Mouse (Mus musculus): ENCODE data around the gene Zfp788.
"Not testable (repeated sequence)": the region's sequence is repeated elsewhere in the genome, so short reads cannot be mapped to it uniquely, and the experiment has no call there.

The Zfp788 gene

DNA sequence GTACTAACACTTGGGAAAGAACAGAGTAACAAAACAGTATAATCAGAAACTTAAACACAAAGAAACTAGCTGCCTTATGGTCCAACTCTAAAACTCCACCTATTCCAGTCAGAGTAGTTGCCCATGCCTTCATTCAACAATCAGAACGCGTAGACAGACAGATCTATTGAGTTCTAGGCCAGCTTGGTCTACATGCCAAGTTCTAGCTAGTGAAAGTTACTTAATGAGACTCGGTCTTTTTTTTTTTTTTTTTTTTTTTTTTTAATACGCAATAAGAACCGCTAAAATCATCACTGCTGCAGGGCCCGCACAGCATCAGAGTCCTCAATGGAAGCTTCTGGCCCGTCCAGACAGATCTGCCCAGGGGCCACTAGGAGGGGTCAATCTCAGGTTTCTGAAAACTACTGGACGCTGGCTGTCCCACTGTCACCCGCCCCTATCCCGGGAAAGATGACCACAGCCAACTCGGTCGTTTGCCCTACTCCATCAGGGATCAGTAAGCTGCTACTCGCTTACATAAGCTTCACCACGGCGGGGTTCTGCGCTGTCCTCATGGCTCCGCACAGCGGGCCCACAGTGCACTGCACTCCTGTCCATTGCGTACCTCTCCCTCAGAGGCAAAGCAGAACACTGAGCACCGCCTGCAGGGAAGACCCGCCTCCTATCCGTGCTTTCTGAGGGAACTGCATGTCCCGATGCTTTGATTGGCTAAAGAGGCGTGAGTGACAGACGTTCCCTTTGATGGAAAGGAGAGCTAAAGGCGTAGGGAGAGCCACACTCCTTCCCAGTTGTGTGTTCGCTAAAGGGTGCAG is at the start of gene Zfp788:
Gene Zfp788 (plus strand): TSS at position 795 of the 812 bp plus-strand sequence.
- no peaks in the 10 kb centered on the region for H3K27me3 ChIP-seq (ENCODE audit: control insufficient read depth, insufficient read depth, low read length, poor library complexity, severe bottlenecking)
- DNase-seq (ENCODE audit: low read depth, low spot score): peak; percentile 84
- no peaks in the 10 kb centered on the region for H3K36me3 ChIP-seq (ENCODE audit: control insufficient read depth, insufficient read depth, low read length, poor library complexity, severe bottlenecking)

DNA sequence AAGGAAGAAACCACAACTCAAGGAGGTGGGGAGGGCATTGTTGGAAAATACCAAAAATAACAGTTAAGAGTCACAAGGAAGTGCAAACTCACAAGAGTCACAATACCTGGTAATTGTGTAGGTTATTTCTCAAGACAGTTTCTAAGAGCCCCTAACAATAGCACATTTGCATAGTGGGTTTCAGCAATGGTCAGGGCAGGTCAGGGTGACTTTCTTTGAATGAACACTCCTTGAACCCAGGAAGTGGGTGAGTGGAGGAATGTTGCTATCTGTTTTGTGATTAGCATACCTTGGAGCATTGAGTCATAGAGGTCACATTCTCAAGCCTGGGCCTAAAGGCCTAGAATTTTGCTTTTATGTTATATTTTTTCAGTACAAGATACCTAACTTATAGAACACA is 45.2 kb upstream of the Zfp788 start:
- not testable (repeated sequence) for H3K27me3 ChIP-seq (ENCODE audit: control insufficient read depth, insufficient read depth, low read length, poor library complexity, severe bottlenecking); H3K36me3 ChIP-seq (ENCODE audit: control insufficient read depth, insufficient read depth, low read length, poor library complexity, severe bottlenecking); DNase-seq (ENCODE audit: low read depth, low spot score)

DNA sequence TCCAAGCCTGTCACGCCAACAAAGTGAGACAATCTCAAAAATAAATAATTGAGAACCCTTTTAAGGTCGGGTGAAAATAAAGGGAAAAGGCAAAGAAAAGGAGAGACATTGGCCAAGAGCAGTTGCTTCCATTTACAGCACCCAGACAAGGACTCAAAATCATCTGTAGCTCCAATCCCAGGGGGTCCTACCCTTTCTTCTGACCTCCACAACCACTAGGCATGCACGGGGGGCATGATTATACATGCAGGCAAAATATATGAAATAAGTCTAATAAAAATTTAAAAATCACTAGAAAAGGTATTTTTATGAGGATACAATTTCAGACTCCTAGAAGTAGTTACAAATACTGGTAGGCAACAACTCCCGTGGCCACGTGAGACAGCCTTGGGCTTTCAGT is 34.4 kb upstream of the Zfp788 start:
- no peaks in the 10 kb centered on the region for H3K27me3 ChIP-seq (ENCODE audit: control insufficient read depth, insufficient read depth, low read length, poor library complexity, severe bottlenecking)
- H3K36me3 ChIP-seq (ENCODE audit: control insufficient read depth, insufficient read depth, low read length, poor library complexity, severe bottlenecking): no peaks in the 10 kb centered on the region
- no peak for DNase-seq (ENCODE audit: low read depth, low spot score)

DNA sequence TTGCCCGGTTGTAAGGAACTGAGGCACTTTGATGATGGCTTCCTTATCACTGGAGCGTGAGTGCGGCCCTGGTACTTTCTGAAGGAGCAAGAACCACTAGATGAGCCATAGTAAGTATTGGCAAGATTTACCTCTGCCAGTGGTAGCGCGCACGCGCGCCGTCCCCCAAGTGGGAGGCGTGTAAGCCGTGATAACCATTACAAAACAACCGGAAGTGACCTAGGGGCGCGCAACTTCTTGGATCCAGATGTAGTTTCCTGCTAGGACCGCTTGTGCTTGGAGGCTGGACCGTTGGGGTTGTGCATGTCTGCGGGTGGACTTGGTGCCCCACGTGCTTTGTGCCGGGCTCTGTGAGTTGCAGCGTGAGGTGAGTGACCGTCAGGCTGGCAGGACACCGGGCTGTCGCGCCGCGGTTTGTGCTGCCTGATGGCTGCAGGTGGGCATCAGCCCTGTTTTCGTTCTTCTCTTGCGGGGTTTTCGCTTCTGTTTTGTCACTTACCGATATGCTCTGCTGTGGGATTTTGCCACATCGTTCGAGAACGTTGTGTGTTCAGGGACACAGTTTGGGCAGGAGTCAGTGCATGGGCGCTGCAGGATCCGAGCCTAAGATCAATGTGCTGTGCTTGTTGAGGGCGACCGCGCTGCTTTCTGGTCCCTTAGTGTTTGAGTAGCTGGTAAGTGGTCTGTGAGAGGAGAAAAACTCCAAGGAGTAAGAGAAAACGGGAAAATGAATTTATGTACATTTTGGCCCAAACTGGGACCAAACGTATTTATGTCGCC is 33.8 kb upstream of the Zfp788 start, which contains the start of gene 2610021A01Rik:
Gene 2610021A01Rik (plus strand): TSS at position 197 of the 780 bp plus-strand sequence.
- Histone ChIP-seq H3K27me3 (ENCODE audit: control insufficient read depth, insufficient read depth, low read length, poor library complexity, severe bottlenecking) (no peaks in the 10 kb centered on the region), H3K36me3 (ENCODE audit: control insufficient read depth, insufficient read depth, low read length, poor library complexity, severe bottlenecking) (no peaks in the 10 kb centered on the region)
- DNase-seq (ENCODE audit: low read depth, low spot score): peak; percentile 91

DNA sequence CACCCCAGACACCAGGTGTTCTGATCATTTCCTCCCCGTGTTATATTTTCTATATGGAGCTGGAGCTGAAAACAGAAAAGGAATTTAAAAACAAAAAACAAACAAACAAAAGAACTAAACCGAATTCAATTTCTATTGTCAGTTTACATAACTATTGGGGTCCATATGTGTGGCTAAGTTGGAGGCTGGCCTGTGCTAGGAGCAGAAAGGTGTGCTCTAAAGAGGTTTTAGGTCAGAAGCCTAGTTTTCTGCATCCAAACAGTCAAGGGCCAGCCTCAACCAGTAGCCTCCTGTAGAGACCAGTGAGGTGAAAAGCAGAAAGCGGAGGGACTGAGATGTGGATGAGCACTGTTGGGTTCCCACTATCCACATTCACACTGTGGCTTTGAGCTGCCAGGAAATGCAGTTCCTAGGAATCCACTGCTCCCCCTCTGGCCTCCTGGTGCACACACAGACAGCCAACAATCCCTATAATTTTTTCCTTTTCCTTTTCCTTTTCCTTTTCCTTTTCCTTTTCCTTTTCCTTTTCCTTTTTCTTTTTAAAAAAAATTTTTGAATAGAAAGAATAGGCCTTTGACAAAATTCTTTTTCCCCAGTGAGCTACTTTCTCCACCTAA is 33.0 kb upstream of the Zfp788 start:
- no peak for DNase-seq (ENCODE audit: low read depth, low spot score)
- no peaks in the 10 kb centered on the region for H3K36me3 ChIP-seq (ENCODE audit: control insufficient read depth, insufficient read depth, low read length, poor library complexity, severe bottlenecking)
- no peaks in the 10 kb centered on the region for H3K27me3 ChIP-seq (ENCODE audit: control insufficient read depth, insufficient read depth, low read length, poor library complexity, severe bottlenecking)

DNA sequence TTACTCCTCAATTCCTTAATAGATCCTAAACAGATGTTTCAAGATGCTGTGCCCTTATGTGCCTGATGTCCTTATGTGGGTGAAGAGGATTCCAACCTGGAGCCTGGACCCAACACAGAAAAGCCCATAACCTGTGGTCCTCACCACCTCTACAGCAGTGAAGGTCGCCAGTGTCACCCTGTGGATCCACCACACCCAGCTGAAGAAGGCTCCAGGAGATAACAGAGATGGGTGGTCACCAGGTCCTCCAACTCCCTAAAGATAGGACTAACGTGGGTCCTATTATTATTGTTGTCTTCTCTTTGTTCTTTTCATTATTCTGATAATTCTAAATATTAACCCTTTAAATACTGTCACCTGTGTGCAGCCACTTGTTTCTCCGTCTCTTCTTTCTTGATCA is 21.3 kb upstream of the Zfp788 start:
- Histone ChIP-seq H3K27me3 (ENCODE audit: control insufficient read depth, insufficient read depth, low read length, poor library complexity, severe bottlenecking) (no peaks in the 10 kb centered on the region), H3K36me3 (ENCODE audit: control insufficient read depth, insufficient read depth, low read length, poor library complexity, severe bottlenecking) (0 out of 2 replicates have a peak, but pooled peaks cover 2% of the 10 kb centered on the region)
- no peak for DNase-seq (ENCODE audit: low read depth, low spot score)

DNA sequence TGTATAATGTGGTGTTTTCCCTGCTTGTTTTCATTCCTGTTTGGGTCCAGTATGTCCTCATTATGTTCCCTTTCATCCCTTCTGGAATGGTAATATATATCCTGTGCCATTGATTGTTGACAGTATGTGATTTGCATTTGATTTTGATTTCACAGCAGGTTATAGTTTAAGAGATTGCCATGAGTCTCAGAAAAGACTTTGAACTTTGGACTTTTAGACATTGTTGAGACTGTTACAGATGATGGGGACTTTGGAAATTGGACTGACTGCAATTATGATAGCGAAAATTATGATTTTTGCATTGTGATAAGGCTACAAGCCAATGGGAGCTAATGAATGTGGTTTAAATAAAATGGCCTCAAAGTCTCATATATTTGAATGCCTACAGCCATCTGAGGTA is 16.8 kb upstream of the Zfp788 start:
- not testable (repeated sequence) for H3K36me3 ChIP-seq (ENCODE audit: control insufficient read depth, insufficient read depth, low read length, poor library complexity, severe bottlenecking); DNase-seq (ENCODE audit: low read depth, low spot score); H3K27me3 ChIP-seq (ENCODE audit: control insufficient read depth, insufficient read depth, low read length, poor library complexity, severe bottlenecking)

DNA sequence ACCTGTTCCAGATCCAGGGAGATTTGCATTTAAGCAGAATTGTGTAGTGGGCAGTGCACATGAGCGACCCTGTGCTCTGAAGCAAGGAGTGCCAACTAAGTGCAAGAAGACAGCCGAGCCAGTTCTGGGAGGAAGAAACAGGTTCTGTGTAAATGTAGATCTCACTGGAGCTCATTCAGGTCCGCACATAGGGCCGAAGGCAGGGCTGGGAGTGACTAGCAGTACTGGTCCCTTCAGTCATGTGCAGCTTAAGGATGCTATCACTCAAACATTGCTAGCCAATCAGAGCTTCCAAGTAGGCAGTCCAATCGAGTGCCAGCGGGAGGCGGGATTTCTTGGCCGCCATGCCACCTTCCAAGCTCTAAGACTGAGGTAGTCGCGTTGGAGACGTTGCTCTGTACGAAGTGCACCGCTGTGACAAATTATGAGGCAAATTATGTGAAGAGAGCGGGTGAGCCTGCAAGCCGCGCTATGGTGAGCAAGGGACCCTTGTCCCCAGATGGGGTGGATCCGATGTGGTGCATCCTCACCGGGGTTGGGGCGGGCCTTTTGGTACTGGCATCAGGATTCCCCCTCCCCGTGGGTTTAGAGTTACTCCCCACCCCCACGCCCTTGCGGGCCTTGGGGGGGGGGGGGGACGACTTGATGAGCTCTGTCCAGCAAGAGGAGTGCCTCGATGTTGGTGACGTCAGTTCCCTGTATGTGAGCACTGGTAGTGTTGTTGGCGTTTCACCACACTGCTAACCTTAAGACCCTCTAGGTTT is 400 bp downstream of the Zfp788 start:
- H3K36me3 ChIP-seq (ENCODE audit: control insufficient read depth, insufficient read depth, low read length, poor library complexity, severe bottlenecking): no peaks in the 10 kb centered on the region
- peak; percentile 94 for DNase-seq (ENCODE audit: low read depth, low spot score)
- no peaks in the 10 kb centered on the region for H3K27me3 ChIP-seq (ENCODE audit: control insufficient read depth, insufficient read depth, low read length, poor library complexity, severe bottlenecking)

DNA sequence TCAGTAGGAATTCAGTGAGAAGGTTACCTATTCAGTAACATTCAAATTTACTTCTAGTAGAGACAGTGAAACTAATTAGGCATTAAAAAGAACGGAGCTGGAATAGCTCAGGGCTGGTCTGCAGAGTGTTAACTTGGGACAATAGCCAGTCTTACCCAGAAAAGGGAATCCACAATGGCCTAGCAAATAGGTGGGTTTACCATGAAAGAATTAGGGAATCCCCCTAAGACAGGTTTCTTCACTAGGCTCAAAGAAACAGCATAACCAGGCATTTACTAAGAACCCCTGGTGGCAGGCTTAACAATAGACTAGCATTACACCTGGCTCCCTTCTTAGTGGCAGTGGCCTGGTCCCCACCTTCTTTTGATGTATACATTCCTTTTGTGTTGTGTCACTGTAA is 41.3 kb downstream of the Zfp788 start:
- DNase-seq (ENCODE audit: low read depth, low spot score); H3K27me3 ChIP-seq (ENCODE audit: control insufficient read depth, insufficient read depth, low read length, poor library complexity, severe bottlenecking); H3K36me3 ChIP-seq (ENCODE audit: control insufficient read depth, insufficient read depth, low read length, poor library complexity, severe bottlenecking): not testable (repeated sequence)

All from splenic B cell, adult 2 months (primary cell).